Mouse (Mus musculus) cortical plate, adult 2 months (tissue): Measurements from ENCODE around the gene Tspoap1. TPM values are rescaled to one million over a fixed set of nuclear protein-coding genes. Genes with fewer than 3 reads are reported as not detected.

Source experiments
- H3K27ac ChIP-seq: fragments of 200-500 bp; 2 replicates; pipeline ENCODE4 v1.5.1; 2012; ENCODE audit warnings: low read length, control low read depth, inconsistent platforms; ENCODE audit not compliant: insufficient read depth
- H3K4me1 ChIP-seq: fragments of 200-500 bp; 2 replicates; pipeline ENCODE4 v1.6.1; 2011; ENCODE audit warnings: low read length; ENCODE audit not compliant: control insufficient read depth, insufficient read depth
- H3K4me3 ChIP-seq: fragments of 200-500 bp; 2 replicates; pipeline ENCODE4 v1.5.1; 2011; ENCODE audit warnings: mild to moderate bottlenecking, low read length, control low read depth; ENCODE audit not compliant: insufficient read depth
- CTCF ChIP-seq: fragments of 200-500 bp; IDR thresholded peaks from 2 replicates; pipeline ENCODE4 v1.5.1; 2011; ENCODE audit warnings: mild to moderate bottlenecking, control low read depth, low read length; ENCODE audit not compliant: insufficient read depth; ENCODE audit errors: extremely low read depth
- POLR2A ChIP-seq: fragments of 200-500 bp; IDR thresholded peaks from 2 replicates; pipeline ENCODE4 v1.6.1; 2011; ENCODE audit warnings: mild to moderate bottlenecking, low read length, control low read depth; ENCODE audit not compliant: insufficient read depth; ENCODE audit errors: extremely low read depth
- polyA plus RNA-seq: library from polyadenylated mRNA; depleted of rRNA; stranded (reverse); fragments of >200 nt; gene quantifications from 2 replicates; pipeline ENCODE4 v1.2.3, GENCODE M21; 2012; rRNA removed

Tspoap1 gene
- 269 and 297 TPM in 2 replicates for polyA plus RNA-seq

- TF ChIP-seq CTCF: no peak
- TF ChIP-seq POLR2A: peak; percentile 95
- H3K4me1 ChIP-seq: peaks cover 2% of the 10 kb centered on the region; the same call in 1 of the 2 replicates
- peak within 1 kb of the TSS; percentile 61 for H3K4me3 ChIP-seq
- peak within 1 kb of the TSS; percentile 72 for H3K27ac ChIP-seq
Measured at GRCm38 (mm10) chr11:87760301-87761081, at the start of gene Tspoap1. Tspoap1 (plus strand) TSS chr11:87760541.

GRCm38 (mm10) chr11:87712188-87712587 is 48.2 kb upstream of the Tspoap1 start:
- TF ChIP-seq POLR2A: no peak
- no peak for TF ChIP-seq CTCF
- Histone ChIP-seq H3K4me1 (peaks cover 4% of the 10 kb centered on the region; the same call in 1 of the 2 replicates), H3K27ac (no peak overlapping the region), H3K4me3 (no peak overlapping the region)

GRCm38 (mm10) chr11:87715999-87716398 is 44.3 kb upstream of the Tspoap1 start:
- Histone ChIP-seq H3K27ac (no peak overlapping the region), H3K4me3 (no peak overlapping the region), H3K4me1 (no peaks in the 10 kb centered on the region)
- TF ChIP-seq CTCF: no peak
- TF ChIP-seq POLR2A: no peak

GRCm38 (mm10) chr11:87719526-87719925 is 40.8 kb upstream of the Tspoap1 start:
- no peak overlapping the region for H3K4me3 ChIP-seq
- H3K27ac ChIP-seq: no peak overlapping the region
- no peaks in the 10 kb centered on the region for H3K4me1 ChIP-seq
- TF ChIP-seq CTCF (no peak), POLR2A (no peak)

- H3K4me3 ChIP-seq: no peak overlapping the region
- H3K4me1 ChIP-seq: no peaks in the 10 kb centered on the region
- TF ChIP-seq CTCF: no peak
- TF ChIP-seq POLR2A: no peak
- H3K27ac ChIP-seq: no peak overlapping the region
Measured at GRCm38 (mm10) chr11:87720324-87720723, 40.0 kb upstream of the Tspoap1 start.

DNA sequence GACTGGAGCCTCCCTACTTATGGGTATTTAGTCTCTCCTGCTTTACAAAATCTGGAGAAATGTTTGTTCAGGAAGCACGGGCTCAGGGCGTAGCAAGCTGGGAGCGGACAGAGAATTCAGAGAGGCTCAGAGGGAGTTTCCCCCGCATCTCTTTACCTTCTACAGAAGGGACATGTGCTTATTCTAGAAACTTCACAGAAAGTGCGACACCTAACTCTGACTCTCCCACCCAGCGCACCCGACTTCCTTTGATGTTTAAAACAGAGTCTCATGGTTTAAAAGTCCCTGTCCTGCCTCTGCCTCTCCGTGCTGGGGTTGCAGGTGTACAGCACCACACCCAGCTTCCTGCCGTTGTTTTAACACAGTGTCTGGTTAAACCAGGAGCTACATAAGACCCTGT is 39.5 kb upstream of the Tspoap1 start:
- H3K27ac ChIP-seq: no peak overlapping the region
- TF ChIP-seq POLR2A (no peak), CTCF (no peak)
- H3K4me3 ChIP-seq: no peak overlapping the region
- no peaks in the 10 kb centered on the region for H3K4me1 ChIP-seq

- no peak overlapping the region for H3K4me3 ChIP-seq
- no peak for TF ChIP-seq POLR2A
- no peak for TF ChIP-seq CTCF
- H3K27ac ChIP-seq: no peak overlapping the region
- no peaks in the 10 kb centered on the region for H3K4me1 ChIP-seq
Measured at GRCm38 (mm10) chr11:87722168-87722567, 38.2 kb upstream of the Tspoap1 start.

- Histone ChIP-seq H3K27ac (no peak overlapping the region), H3K4me3 (no peak overlapping the region), H3K4me1 (no peaks in the 10 kb centered on the region)
- TF ChIP-seq POLR2A: no peak
- TF ChIP-seq CTCF: no peak
Measured at GRCm38 (mm10) chr11:87722891-87723290, 37.5 kb upstream of the Tspoap1 start.

- H3K4me3 ChIP-seq: no peak overlapping the region
- TF ChIP-seq POLR2A (no peak), CTCF (no peak)
- H3K27ac ChIP-seq: no peak overlapping the region
- no peaks in the 10 kb centered on the region for H3K4me1 ChIP-seq
Measured at GRCm38 (mm10) chr11:87725515-87725914, 34.8 kb upstream of the Tspoap1 start.

DNA sequence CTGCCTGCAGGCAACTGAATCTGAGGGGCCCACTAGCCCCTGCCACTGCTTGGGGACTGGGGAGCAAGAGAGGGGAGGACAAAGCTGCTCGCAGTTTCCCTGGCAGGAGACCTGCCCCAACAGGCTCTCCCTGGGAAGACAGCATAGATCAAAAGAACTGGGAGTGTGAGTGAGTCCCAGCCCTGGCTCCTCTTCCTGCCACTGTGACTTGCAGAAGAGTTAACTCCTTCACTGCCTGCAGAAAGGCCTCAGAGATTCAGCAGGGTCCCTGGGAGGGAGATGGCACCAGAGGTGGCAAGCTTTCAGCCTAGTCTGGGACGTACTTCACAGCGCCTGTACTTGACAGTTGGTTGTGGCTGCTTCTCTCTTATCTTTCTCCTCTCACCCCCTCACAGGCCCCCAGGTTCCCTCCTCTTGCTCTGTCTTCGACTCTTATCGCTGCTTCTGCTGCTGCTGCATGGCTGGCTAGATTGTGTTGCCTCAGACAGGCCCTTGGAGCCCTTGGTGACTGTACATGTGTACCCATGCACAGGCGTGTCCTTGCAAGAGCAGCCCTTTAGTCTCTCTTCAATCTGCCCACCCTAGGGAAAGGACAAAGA is 34.3 kb upstream of the Tspoap1 start:
- TF ChIP-seq CTCF (no peak), POLR2A (no peak)
- no peak overlapping the region for H3K27ac ChIP-seq
- no peak overlapping the region for H3K4me3 ChIP-seq
- H3K4me1 ChIP-seq: no peaks in the 10 kb centered on the region
